Mouse (Mus musculus): ENCODE data around the gene Gm5089. TPM values are rescaled to one million over a fixed set of nuclear protein-coding genes. Genes with fewer than 3 reads are reported as not detected.

The Gm5089 gene
- polyA plus RNA-seq, 1 experiment from 2014 or later, result not detected

DNA sequence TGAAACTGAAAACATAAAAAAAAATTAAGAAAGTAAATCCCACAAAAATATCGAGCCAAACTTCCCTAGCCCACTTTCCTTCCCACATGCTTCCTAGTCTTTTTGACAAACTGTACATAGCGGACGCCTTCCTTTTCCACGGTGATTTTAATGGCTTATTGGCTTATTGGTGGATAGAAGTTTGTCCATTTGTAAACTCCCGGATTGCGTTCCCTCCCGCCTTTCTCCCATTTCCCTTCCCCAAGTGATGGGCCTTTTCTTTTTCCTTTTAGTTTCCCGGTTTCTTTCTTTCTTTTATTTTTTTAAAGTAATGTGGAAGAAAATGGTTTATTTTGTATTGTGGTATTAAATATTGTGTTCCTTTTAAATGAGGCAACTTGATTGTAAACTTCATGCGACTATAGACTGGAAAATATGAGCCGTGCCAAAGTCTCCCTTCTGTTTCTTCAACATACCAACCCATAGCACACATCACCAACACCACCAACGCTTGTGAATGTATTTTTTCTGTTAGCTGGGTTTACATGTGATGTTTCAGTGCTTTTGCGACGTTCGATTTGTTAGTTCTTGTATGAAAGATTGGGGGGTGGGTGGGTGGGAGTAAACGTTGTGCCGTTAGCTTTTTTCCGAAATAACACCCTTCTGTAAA is 28.7 kb upstream of the Gm5089 start:
- Histone ChIP-seq H3K27me3 (ENCODE audit: control insufficient read depth, insufficient read depth, low read length) (peaks cover 43% of the 10 kb centered on the region), H3K4me3 (ENCODE audit: low read depth, low read length) (no peak overlapping the region), H3K4me2 (replicated peaks; ENCODE audit: low read depth) (no peak overlapping the region), H3K9me3 (ENCODE audit: control insufficient read depth, low read length) (no peaks in the 10 kb centered on the region), H3K4me1 (replicated peaks; ENCODE audit: control insufficient read depth, insufficient read depth) (0 out of 2 replicates have a peak, but pooled peaks cover 3% of the 10 kb centered on the region), H3K36me3 (ENCODE audit: control insufficient read depth, insufficient read depth, low read length) (no peaks in the 10 kb centered on the region), H3K9ac (ENCODE audit: low read length) (no peak overlapping the region), H3K27ac (replicated peaks) (no peak overlapping the region)
- DNase-seq (ENCODE audit: low spot score), result no peak
- 22% methylated on average over 17 of the region's 17 CpGs for WGBS
- no peak for ATAC-seq (ENCODE audit: low FRiP score, low TSS enrichment)
- TF ChIP-seq EP300 (optimal IDR thresholded peaks at IDR 0.05), result no peak
- no peak for TF ChIP-seq CTCF (IDR thresholded peaks at IDR 0.05; ENCODE audit: low read depth)

DNA sequence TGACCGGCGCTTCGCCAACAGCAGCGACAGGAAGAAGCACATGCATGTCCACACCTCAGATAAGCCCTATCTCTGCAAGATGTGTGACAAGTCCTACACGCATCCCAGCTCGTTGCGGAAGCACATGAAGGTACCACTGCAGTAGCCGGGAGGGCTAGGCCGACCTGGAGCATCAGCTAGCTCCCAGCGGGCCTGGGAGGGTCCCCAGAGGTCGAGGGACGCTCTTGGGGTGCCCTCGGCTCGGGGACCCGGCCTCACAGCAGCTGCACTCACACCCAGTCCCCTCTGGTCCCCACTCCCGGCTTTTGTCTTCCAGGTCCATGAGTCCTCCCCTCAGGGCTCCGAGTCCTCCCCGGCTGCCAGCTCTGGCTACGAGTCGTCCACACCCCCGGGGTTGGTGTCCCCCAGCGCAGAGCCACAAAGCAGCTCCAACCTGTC is 27.7 kb upstream of the Gm5089 start:
- Histone ChIP-seq H3K27ac (replicated peaks) (no peak overlapping the region), H3K36me3 (ENCODE audit: control insufficient read depth, insufficient read depth, low read length) (no peaks in the 10 kb centered on the region), H3K27me3 (ENCODE audit: control insufficient read depth, insufficient read depth, low read length) (peaks cover 40% of the 10 kb centered on the region), H3K9me3 (ENCODE audit: control insufficient read depth, low read length) (no peaks in the 10 kb centered on the region), H3K4me3 (ENCODE audit: low read depth, low read length) (no peak overlapping the region), H3K9ac (ENCODE audit: low read length) (no peak overlapping the region), H3K4me1 (replicated peaks; ENCODE audit: control insufficient read depth, insufficient read depth) (0 out of 2 replicates have a peak, but pooled peaks cover 3% of the 10 kb centered on the region), H3K4me2 (replicated peaks; ENCODE audit: low read depth) (no peak overlapping the region)
- no peak for DNase-seq (ENCODE audit: low spot score)
- ATAC-seq (ENCODE audit: low FRiP score, low TSS enrichment), result no peak
- TF ChIP-seq EP300 (optimal IDR thresholded peaks at IDR 0.05), result no peak
- no peak for TF ChIP-seq CTCF (IDR thresholded peaks at IDR 0.05; ENCODE audit: low read depth)
- WGBS, result under 1% methylated on average over 19 of the region's 22 CpGs

DNA sequence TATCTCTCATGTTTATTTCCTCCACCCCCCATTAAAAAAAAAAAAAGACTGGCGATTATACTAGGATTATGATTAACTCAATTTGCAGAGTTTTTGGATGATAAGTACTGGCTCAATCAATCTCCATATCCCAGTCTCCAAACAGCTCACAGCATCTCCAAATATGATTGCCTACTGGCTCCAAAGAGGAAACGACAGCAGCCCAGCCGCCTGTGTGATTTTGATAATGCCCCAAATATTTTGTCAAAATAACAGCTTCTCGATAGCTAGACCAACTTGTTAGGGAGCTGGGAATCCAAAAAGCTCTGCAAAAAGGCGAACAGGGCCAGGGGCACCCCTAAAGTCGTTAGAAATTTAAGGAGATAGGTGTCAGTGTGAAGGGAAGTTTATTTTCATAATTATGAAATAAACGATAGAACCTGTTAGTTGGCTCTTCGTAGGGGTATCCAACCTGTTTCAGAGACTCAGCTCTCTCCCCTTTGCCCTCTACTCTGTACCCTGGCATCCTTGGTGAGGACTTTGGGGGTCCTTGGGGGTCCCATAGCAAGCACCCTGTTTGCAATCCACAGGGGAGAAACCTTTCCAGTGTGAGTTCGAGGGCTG is 27.2 kb upstream of the Gm5089 start:
- DNase-seq (ENCODE audit: low spot score) (no peak), ATAC-seq (ENCODE audit: low FRiP score, low TSS enrichment) (no peak)
- Histone ChIP-seq H3K9me3 (ENCODE audit: control insufficient read depth, low read length) (no peaks in the 10 kb centered on the region), H3K4me1 (replicated peaks; ENCODE audit: control insufficient read depth, insufficient read depth) (0 out of 2 replicates have a peak, but pooled peaks cover 3% of the 10 kb centered on the region), H3K9ac (ENCODE audit: low read length) (no peak overlapping the region), H3K4me3 (ENCODE audit: low read depth, low read length) (no peak overlapping the region), H3K36me3 (ENCODE audit: control insufficient read depth, insufficient read depth, low read length) (no peaks in the 10 kb centered on the region), H3K27ac (replicated peaks) (no peak overlapping the region), H3K4me2 (replicated peaks; ENCODE audit: low read depth) (no peak overlapping the region), H3K27me3 (ENCODE audit: control insufficient read depth, insufficient read depth, low read length) (peaks cover 39% of the 10 kb centered on the region)
- TF ChIP-seq EP300 (optimal IDR thresholded peaks at IDR 0.05), result no peak
- TF ChIP-seq CTCF (IDR thresholded peaks at IDR 0.05; ENCODE audit: low read depth), result no peak
- 5% methylated on average over 9 of the region's 9 CpGs for WGBS

DNA sequence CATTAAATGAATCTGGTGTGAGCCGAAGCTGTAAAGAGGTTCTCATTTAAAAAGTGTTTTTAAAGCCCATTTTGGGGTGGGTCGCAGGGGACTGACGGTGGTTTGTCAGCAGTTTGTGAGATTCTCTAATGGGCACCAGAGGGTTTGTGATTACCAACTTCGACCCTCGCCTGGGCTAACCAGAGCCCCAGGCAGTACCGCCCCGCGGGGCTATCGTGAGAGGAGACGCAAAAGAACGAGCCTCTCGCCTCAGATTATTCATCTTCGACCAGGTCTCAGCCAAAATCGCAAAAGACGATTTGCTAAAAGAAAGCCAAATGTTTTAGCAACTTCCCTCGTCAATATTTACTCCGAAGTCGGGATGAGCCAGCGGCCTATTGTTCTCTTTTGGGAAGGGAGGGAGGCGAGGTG is 26.4 kb upstream of the Gm5089 start:
- 4% methylated on average over 20 of the region's 20 CpGs for WGBS
- H3K9ac ChIP-seq (ENCODE audit: low read length), result no peak overlapping the region
- DNase-seq (ENCODE audit: low spot score) (no peak), ATAC-seq (ENCODE audit: low FRiP score, low TSS enrichment) (no peak)
- H3K9me3 ChIP-seq (ENCODE audit: control insufficient read depth, low read length), result no peaks in the 10 kb centered on the region
- no peak overlapping the region for H3K27ac ChIP-seq (replicated peaks)
- TF ChIP-seq EP300 (optimal IDR thresholded peaks at IDR 0.05) (no peak), CTCF (IDR thresholded peaks at IDR 0.05; ENCODE audit: low read depth) (no peak)
- H3K36me3 ChIP-seq (ENCODE audit: control insufficient read depth, insufficient read depth, low read length), result no peaks in the 10 kb centered on the region
- no peak overlapping the region for H3K4me3 ChIP-seq (ENCODE audit: low read depth, low read length)
- no peak overlapping the region for H3K4me2 ChIP-seq (replicated peaks; ENCODE audit: low read depth)
- H3K4me1 ChIP-seq (replicated peaks; ENCODE audit: control insufficient read depth, insufficient read depth), result 0 out of 2 replicates have a peak, but pooled peaks cover 3% of the 10 kb centered on the region
- H3K27me3 ChIP-seq (ENCODE audit: control insufficient read depth, insufficient read depth, low read length), result peaks cover 43% of the 10 kb centered on the region

DNA sequence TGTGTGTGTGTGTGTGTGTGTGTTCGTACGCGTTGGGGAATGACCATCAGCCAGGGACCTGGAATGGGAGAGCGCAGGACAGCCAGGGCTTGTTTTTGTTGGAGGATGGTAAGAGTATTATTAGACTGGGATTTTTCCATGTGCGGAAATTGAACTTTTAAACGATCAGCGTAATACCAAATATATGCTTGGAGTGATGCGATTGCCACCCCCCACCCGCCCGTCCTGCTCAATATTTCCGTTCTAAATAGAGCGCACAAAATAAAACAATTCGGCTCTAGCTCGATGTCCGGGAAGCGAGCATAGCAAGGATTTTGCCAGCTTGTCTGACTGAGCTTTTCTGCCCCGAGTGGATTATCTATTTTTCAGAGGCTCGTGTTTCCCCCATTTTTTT is 25.9 kb upstream of the Gm5089 start:
- Histone ChIP-seq H3K27ac (replicated peaks) (no peak overlapping the region), H3K27me3 (ENCODE audit: control insufficient read depth, insufficient read depth, low read length) (peaks cover 43% of the 10 kb centered on the region), H3K9ac (ENCODE audit: low read length) (no peak overlapping the region), H3K4me1 (replicated peaks; ENCODE audit: control insufficient read depth, insufficient read depth) (0 out of 2 replicates have a peak, but pooled peaks cover 3% of the 10 kb centered on the region), H3K4me2 (replicated peaks; ENCODE audit: low read depth) (no peak overlapping the region), H3K4me3 (ENCODE audit: low read depth, low read length) (no peak overlapping the region), H3K9me3 (ENCODE audit: control insufficient read depth, low read length) (no peaks in the 10 kb centered on the region), H3K36me3 (ENCODE audit: control insufficient read depth, insufficient read depth, low read length) (no peaks in the 10 kb centered on the region)
- no peak for TF ChIP-seq CTCF (IDR thresholded peaks at IDR 0.05; ENCODE audit: low read depth)
- no peak for TF ChIP-seq EP300 (optimal IDR thresholded peaks at IDR 0.05)
- DNase-seq (ENCODE audit: low spot score) (no peak), ATAC-seq (ENCODE audit: low FRiP score, low TSS enrichment) (no peak)
- WGBS, result 3% methylated on average over 18 of the region's 18 CpGs
